Mouse (Mus musculus): ENCODE measurements around the gene Zfyve28. TPM values are rescaled to one million over a fixed set of nuclear protein-coding genes. Genes with fewer than 3 reads are reported as not detected.

Gene Zfyve28
- polyA plus RNA-seq, 1 experiment: 3.0 TPM

DNA sequence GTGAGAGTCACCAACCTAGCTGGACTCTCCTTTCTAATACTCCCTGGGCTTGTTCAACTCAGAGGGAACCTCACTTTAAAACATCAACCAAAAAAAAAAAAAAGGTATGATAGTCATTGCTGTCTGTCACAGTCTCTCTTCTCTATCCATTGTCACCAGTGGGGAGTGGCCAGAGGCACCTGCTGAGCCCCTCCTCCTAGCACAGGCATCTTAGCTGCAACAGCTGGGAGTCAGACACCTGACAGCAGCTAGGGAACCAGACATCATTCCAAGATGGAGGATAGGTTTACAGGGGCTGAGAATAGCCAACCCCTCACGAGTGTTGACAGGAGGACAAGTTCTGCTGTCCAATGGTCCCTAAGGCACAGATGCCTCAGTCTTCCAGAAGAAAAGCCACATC lies 93.8 kb downstream of the Zfyve28 start:
- Histone ChIP-seq H3K4me1 (ENCODE audit: control insufficient read depth, insufficient read depth, low read length) (peaks cover 3% of the 10 kb centered on the region; the same call in 1 of the 2 replicates), H3K4me3 (replicated peaks; ENCODE audit: control insufficient read depth, low read depth, low read length) (no peak overlapping the region), H3K27ac (ENCODE audit: control insufficient read depth, insufficient read depth, low read depth, low read length, poor library complexity) (no peak overlapping the region)
- TF ChIP-seq CTCF (IDR thresholded peaks at IDR 0.05; ENCODE audit: control insufficient read depth, insufficient read depth, low read length): no peak
- TF ChIP-seq POLR2A (IDR thresholded peaks at IDR 0.05; ENCODE audit: borderline replicate concordance, control insufficient read depth, low read depth, low read length): no peak
- WGBS: 79% methylated on average over 1 of the region's 1 CpGs

DNA sequence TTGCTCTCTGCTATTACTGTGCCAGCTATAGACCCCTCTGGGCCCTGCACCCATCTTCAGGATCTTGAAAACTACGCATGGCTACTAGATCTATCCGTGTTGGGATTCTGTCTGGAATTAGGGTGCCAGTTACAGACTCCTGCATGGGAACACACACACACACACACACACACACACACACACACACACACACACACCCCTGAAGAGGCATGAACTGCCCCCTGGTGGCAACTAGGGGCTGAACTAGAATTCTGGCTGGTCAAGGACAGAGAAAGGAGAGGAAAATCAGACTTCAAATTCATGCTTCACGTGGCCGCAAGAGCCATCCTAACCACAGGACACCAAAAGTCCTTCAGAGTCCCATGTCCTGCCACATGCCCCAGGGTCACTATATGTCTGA lies 96.4 kb downstream of the Zfyve28 start:
- H3K4me1 ChIP-seq (ENCODE audit: control insufficient read depth, insufficient read depth, low read length): peaks cover 7% of the 10 kb centered on the region; the same call in 1 of the 2 replicates
- 71% methylated on average over 4 of the region's 4 CpGs for WGBS
- no peak overlapping the region for H3K27ac ChIP-seq (ENCODE audit: control insufficient read depth, insufficient read depth, low read depth, low read length, poor library complexity)
- no peak overlapping the region for H3K4me3 ChIP-seq (replicated peaks; ENCODE audit: control insufficient read depth, low read depth, low read length)
- TF ChIP-seq CTCF (IDR thresholded peaks at IDR 0.05; ENCODE audit: control insufficient read depth, insufficient read depth, low read length): peak; percentile 29; the same call in 1 of the 2 replicates
- TF ChIP-seq POLR2A (IDR thresholded peaks at IDR 0.05; ENCODE audit: borderline replicate concordance, control insufficient read depth, low read depth, low read length): no peak

DNA sequence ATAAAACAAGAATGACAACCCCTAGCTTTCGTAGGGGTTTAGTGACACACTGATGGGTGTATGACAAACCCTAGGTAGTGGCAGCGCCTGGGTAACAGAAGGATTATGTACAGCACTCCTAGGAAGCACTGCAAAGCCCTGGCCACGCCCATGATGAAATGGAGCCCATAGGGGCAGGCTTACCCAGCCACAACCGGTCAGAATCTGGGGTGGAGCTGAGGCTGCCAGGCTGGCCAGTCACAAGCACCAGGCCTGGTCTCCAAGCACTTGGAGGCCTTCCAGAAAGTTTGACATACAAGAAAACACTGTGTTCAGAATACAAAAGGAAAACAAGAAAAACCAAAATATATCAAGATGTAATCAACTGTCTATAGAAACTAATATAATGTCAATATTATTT lies 97.2 kb downstream of the Zfyve28 start:
- WGBS: 50% methylated on average over 4 of the region's 4 CpGs
- no peak overlapping the region for H3K27ac ChIP-seq (ENCODE audit: control insufficient read depth, insufficient read depth, low read depth, low read length, poor library complexity)
- TF ChIP-seq POLR2A (IDR thresholded peaks at IDR 0.05; ENCODE audit: borderline replicate concordance, control insufficient read depth, low read depth, low read length) (no peak), CTCF (IDR thresholded peaks at IDR 0.05; ENCODE audit: control insufficient read depth, insufficient read depth, low read length) (no peak)
- peaks cover 7% of the 10 kb centered on the region; the same call in 1 of the 2 replicates for H3K4me1 ChIP-seq (ENCODE audit: control insufficient read depth, insufficient read depth, low read length)
- H3K4me3 ChIP-seq (replicated peaks; ENCODE audit: control insufficient read depth, low read depth, low read length): no peak overlapping the region

DNA sequence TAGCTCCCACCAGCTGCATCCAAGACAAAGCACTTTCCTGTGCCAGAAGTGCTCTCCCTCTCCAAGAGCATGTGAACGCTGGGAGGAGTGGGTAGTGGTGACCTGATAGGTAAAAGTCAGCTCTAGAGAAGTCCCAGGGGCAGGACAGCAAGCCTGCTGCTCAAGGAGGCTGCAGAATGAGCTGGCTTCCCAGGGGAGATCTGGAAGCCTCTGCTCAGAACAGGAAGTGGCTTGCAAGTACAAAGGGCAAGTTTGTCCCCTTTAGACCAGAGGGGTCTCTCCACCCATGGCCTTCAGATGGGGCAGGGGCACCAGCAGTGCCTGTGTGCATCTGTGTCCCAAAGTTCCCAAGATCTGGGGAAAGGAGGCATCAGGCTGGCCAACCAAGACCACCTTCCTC lies 98.7 kb downstream of the Zfyve28 start:
- TF ChIP-seq CTCF (IDR thresholded peaks at IDR 0.05; ENCODE audit: control insufficient read depth, insufficient read depth, low read length) (no peak), POLR2A (IDR thresholded peaks at IDR 0.05; ENCODE audit: borderline replicate concordance, control insufficient read depth, low read depth, low read length) (no peak)
- WGBS: 55% methylated on average over 1 of the region's 1 CpGs
- H3K4me3 ChIP-seq (replicated peaks; ENCODE audit: control insufficient read depth, low read depth, low read length): no peak overlapping the region
- peaks cover 7% of the 10 kb centered on the region; the same call in 1 of the 2 replicates for H3K4me1 ChIP-seq (ENCODE audit: control insufficient read depth, insufficient read depth, low read length)
- peak overlapping the region; percentile 23 for H3K27ac ChIP-seq (ENCODE audit: control insufficient read depth, insufficient read depth, low read depth, low read length, poor library complexity)

DNA sequence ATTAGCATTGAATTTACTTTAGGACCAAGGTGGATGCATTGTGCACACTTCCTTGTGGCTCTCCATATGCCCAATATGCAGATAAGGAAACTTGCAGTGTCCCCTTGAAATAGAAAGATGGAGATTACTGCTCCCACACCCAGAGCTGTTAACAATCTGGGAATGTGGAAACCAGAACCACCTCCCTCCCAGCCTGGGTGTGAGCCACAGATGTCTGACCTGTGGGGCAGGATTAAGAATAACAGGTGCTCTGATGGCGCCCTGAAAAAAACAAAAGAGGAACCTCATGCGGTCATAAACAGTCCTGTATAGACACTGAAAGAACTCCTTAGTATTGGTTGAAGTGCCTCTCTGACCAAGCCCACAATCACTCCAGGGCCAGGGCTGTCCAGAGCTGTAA lies 99.4 kb downstream of the Zfyve28 start:
- Histone ChIP-seq H3K27ac (ENCODE audit: control insufficient read depth, insufficient read depth, low read depth, low read length, poor library complexity) (peak overlapping the region; percentile 23), H3K4me1 (ENCODE audit: control insufficient read depth, insufficient read depth, low read length) (peaks cover 7% of the 10 kb centered on the region; the same call in 1 of the 2 replicates), H3K4me3 (replicated peaks; ENCODE audit: control insufficient read depth, low read depth, low read length) (no peak overlapping the region)
- WGBS: 4% methylated on average over 2 of the region's 2 CpGs
- no peak for TF ChIP-seq POLR2A (IDR thresholded peaks at IDR 0.05; ENCODE audit: borderline replicate concordance, control insufficient read depth, low read depth, low read length)
- TF ChIP-seq CTCF (IDR thresholded peaks at IDR 0.05; ENCODE audit: control insufficient read depth, insufficient read depth, low read length): no peak

DNA sequence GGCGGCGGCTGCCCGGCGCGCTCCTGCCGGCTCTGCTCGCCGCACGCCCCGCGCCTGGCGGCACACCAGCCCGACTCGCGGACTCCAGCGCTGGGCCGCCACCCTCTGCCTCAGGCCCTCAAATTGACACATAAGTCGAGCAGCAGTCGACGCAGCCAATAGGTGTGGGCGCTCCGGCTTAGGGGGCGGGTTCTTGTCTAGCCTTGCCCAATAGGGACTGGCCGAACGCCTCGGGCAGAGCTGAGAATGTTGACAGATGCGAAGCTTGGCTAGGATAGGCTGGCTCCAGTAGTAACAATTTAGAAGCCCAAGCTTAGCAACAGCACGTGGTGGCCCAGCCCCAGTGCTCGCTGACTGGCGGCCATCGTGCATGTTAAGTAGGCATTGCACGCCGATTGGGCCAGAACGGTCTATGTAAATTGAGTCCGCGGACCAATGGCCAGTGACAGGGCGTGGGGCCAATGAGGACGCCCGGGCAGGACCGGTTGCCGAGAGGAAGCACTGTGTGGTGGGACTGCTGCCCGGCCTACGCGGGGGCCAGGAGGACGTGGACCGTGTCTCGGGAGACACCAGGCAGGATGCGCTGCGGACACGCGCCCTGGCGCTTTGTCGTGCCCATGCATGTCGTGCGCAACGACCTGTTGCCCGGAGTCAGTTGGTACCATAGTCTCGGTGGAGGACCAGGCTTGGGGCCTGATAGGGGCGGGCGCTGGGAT lies 100.5 kb downstream of the Zfyve28 start, which contains the start of gene Mxd4:
Gene Mxd4, minus strand, starts transcription at position 120 of the 716 bp plus-strand sequence.
- Histone ChIP-seq H3K4me1 (ENCODE audit: control insufficient read depth, insufficient read depth, low read length) (peaks cover 7% of the 10 kb centered on the region; the same call in 1 of the 2 replicates), H3K27ac (ENCODE audit: control insufficient read depth, insufficient read depth, low read depth, low read length, poor library complexity) (peak within 1 kb of the TSS; percentile 91), H3K4me3 (replicated peaks; ENCODE audit: control insufficient read depth, low read depth, low read length) (peak within 1 kb of the TSS; percentile 91)
- WGBS: under 1% methylated on average over 60 of the region's 60 CpGs
- TF ChIP-seq POLR2A (IDR thresholded peaks at IDR 0.05; ENCODE audit: borderline replicate concordance, control insufficient read depth, low read depth, low read length) (peak; percentile 99), CTCF (IDR thresholded peaks at IDR 0.05; ENCODE audit: control insufficient read depth, insufficient read depth, low read length) (peak; percentile 27; the same call in 1 of the 2 replicates)

DNA sequence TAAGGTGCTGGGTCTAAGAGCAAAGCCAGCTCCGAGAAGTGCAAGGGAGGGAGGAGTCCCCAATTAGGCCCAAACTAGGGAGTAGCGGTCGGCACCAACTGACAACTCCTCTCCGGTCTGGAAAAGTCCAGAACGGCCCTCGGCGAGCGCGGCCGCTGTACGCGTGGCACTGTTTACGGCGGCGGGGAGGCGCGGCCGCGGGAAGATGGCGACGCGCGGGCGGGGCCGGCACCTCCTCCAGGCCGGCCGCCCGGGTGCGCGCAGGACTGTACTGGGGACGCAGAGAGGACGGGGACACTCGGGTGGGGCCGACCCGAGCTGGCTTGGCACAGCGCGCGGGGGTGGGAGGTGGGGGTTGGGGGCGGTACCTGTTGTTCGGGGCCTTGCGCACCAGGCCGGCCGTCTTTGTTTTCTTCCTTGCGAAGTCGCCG lies 101.3 kb downstream of the Zfyve28 start:
- Histone ChIP-seq H3K27ac (ENCODE audit: control insufficient read depth, insufficient read depth, low read depth, low read length, poor library complexity) (peak overlapping the region; percentile 84), H3K4me1 (ENCODE audit: control insufficient read depth, insufficient read depth, low read length) (peaks cover 7% of the 10 kb centered on the region; the same call in 1 of the 2 replicates), H3K4me3 (replicated peaks; ENCODE audit: control insufficient read depth, low read depth, low read length) (peak overlapping the region; percentile 91)
- TF ChIP-seq CTCF (IDR thresholded peaks at IDR 0.05; ENCODE audit: control insufficient read depth, insufficient read depth, low read length): no peak
- no peak for TF ChIP-seq POLR2A (IDR thresholded peaks at IDR 0.05; ENCODE audit: borderline replicate concordance, control insufficient read depth, low read depth, low read length)
- WGBS: under 1% methylated on average over 38 of the region's 46 CpGs

DNA sequence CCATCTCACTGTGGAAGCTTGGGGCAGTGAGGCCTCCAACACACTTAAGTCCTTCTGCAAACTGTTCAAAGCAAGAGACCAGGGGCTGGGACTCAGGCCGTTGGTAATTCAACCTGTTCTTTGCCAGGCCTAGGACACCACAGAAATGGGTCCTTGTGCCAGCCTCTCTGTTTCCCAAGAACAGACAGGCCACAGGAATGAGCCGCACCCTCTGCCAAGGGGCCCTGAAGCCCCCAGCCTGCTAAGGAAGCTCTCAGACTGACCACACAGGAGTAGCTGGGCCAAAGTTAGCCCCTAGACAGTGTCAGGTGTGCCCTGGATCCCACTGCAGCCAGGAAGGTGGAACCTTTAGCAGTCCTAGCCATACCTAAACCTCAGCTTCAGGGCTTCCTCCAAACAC lies 101.9 kb downstream of the Zfyve28 start:
- TF ChIP-seq POLR2A (IDR thresholded peaks at IDR 0.05; ENCODE audit: borderline replicate concordance, control insufficient read depth, low read depth, low read length) (no peak), CTCF (IDR thresholded peaks at IDR 0.05; ENCODE audit: control insufficient read depth, insufficient read depth, low read length) (no peak)
- peaks cover 7% of the 10 kb centered on the region; the same call in 1 of the 2 replicates for H3K4me1 ChIP-seq (ENCODE audit: control insufficient read depth, insufficient read depth, low read length)
- peak overlapping the region; percentile 91 for H3K4me3 ChIP-seq (replicated peaks; ENCODE audit: control insufficient read depth, low read depth, low read length)
- WGBS: 38% methylated on average over 2 of the region's 2 CpGs
- no peak overlapping the region for H3K27ac ChIP-seq (ENCODE audit: control insufficient read depth, insufficient read depth, low read depth, low read length, poor library complexity)
